Mouse (Mus musculus): ENCODE data around the gene Gpha2.

Gpha2 gene

GRCm38 (mm10) chr19:6226135-6226534 is at the start of gene Gpha2:
Gene Gpha2 (plus strand): TSS chr19:6226380.
- no peak for DNase-seq (ENCODE audit: extremely low read depth, low read depth)

- no peak for DNase-seq (ENCODE audit: extremely low read depth, low read depth)
Observed at GRCm38 (mm10) chr19:6178775-6179174, 47.4 kb upstream of the Gpha2 start.

- no peak for DNase-seq (ENCODE audit: extremely low read depth, low read depth)
Observed at GRCm38 (mm10) chr19:6181629-6182028, 44.6 kb upstream of the Gpha2 start.

GRCm38 (mm10) chr19:6182534-6182933 is 43.6 kb upstream of the Gpha2 start:
- no peak for DNase-seq (ENCODE audit: extremely low read depth, low read depth)

GRCm38 (mm10) chr19:6184131-6184530 is 42.0 kb upstream of the Gpha2 start, which contains the start of gene Majin:
Gene Majin (plus strand): TSS chr19:6184388.
- DNase-seq (ENCODE audit: extremely low read depth, low read depth) = no peak

- DNase-seq (ENCODE audit: extremely low read depth, low read depth) = no peak
Observed at GRCm38 (mm10) chr19:6204265-6204664, 21.9 kb upstream of the Gpha2 start.

GRCm38 (mm10) chr19:6206716-6207115 is 19.5 kb upstream of the Gpha2 start:
- no peak for DNase-seq (ENCODE audit: extremely low read depth, low read depth)

- DNase-seq (ENCODE audit: extremely low read depth, low read depth) = no peak
Observed at GRCm38 (mm10) chr19:6216046-6216705, 10.0 kb upstream of the Gpha2 start.

GRCm38 (mm10) chr19:6218606-6219005 is 7.6 kb upstream of the Gpha2 start:
- no peak for DNase-seq (ENCODE audit: extremely low read depth, low read depth)

GRCm38 (mm10) chr19:6226763-6227162 is 583 bp downstream of the Gpha2 start:
- no peak for DNase-seq (ENCODE audit: extremely low read depth, low read depth)

GRCm38 (mm10) chr19:6227864-6228263 is 1.7 kb downstream of the Gpha2 start:
- no peak for DNase-seq (ENCODE audit: extremely low read depth, low read depth)

- DNase-seq (ENCODE audit: extremely low read depth, low read depth) = no peak
Observed at GRCm38 (mm10) chr19:6230411-6230810, 4.2 kb downstream of the Gpha2 start.

- DNase-seq (ENCODE audit: extremely low read depth, low read depth) = no peak
Observed at GRCm38 (mm10) chr19:6231036-6231435, 4.9 kb downstream of the Gpha2 start.

GRCm38 (mm10) chr19:6233647-6234046 is 7.5 kb downstream of the Gpha2 start:
- DNase-seq (ENCODE audit: extremely low read depth, low read depth) = no peak

GRCm38 (mm10) chr19:6234337-6235083 is 8.3 kb downstream of the Gpha2 start:
- no peak for DNase-seq (ENCODE audit: extremely low read depth, low read depth)

- peak; percentile 76 for DNase-seq (ENCODE audit: extremely low read depth, low read depth)
Observed at GRCm38 (mm10) chr19:6235084-6236052, 9.2 kb downstream of the Gpha2 start, which contains the start of gene Ppp2r5b. Gene Ppp2r5b (minus strand): TSS chr19:6235872.

GRCm38 (mm10) chr19:6236053-6236441 is 9.9 kb downstream of the Gpha2 start:
- peak; percentile 84 for DNase-seq (ENCODE audit: extremely low read depth, low read depth)

GRCm38 (mm10) chr19:6236842-6237241 is 10.7 kb downstream of the Gpha2 start:
- DNase-seq (ENCODE audit: extremely low read depth, low read depth) = peak; percentile 63

GRCm38 (mm10) chr19:6238740-6239139 is 12.6 kb downstream of the Gpha2 start:
- DNase-seq (ENCODE audit: extremely low read depth, low read depth) = no peak

- DNase-seq (ENCODE audit: extremely low read depth, low read depth) = peak; percentile 57
Observed at GRCm38 (mm10) chr19:6240136-6240535, 14.0 kb downstream of the Gpha2 start.

- no peak for DNase-seq (ENCODE audit: extremely low read depth, low read depth)
Observed at GRCm38 (mm10) chr19:6240725-6241124, 14.5 kb downstream of the Gpha2 start.

All from MEL-GATA-1-ER (cell line).